Mouse (Mus musculus): Measurements from ENCODE around the gene Dda1. TPM values are rescaled to one million over a fixed set of nuclear protein-coding genes. Genes with fewer than 3 reads are reported as not detected.

The Dda1 gene
- polyA plus RNA-seq, 2 experiments = 24.8 to 34.4 TPM

- TF ChIP-seq CTCF (IDR thresholded peaks at IDR 0.05; ENCODE audit: low read depth) (no peak), EP300 (IDR thresholded peaks at IDR 0.05; ENCODE audit: low read depth) (no peak)
- Histone ChIP-seq H3K4me2 (ENCODE audit: low read depth) (peak overlapping the region; percentile 82), H3K4me1 (replicated peaks; ENCODE audit: control insufficient read depth in 2 of 2, insufficient read depth in 2 of 2, low read length in 1 of 2) (peaks cover 19 to 25% of the 10 kb centered on the region in 2 experiments), H3K27me3 (ENCODE audit: control insufficient read depth, insufficient read depth, low read length) (no peaks in the 10 kb centered on the region), H3K36me3 (replicated peaks; ENCODE audit: control insufficient read depth, insufficient read depth, low read depth) (peaks cover 2% of the 10 kb centered on the region; the same call in 1 of the 2 replicates), H3K9me3 (ENCODE audit: control insufficient read depth, low read length) (no peaks in the 10 kb centered on the region), H3K4me3 (ENCODE audit: insufficient read depth in 1 of 2, low read depth in 2 of 2, low read length in 2 of 2) (no peak overlapping the region; a peak in 1 of 4 replicates), H3K27ac (no peak overlapping the region), H3K9ac (replicated peaks) (no peak overlapping the region)
- ATAC-seq (ENCODE audit: insufficient read depth) = no peak
- DNase-seq (ENCODE audit: low read depth in 3 of 3, low spot score in 3 of 3) = no peak
- WGBS (ENCODE audit: insufficient replicate concordance) = 83% methylated on average over 5 of the region's 5 CpGs
Observed at GRCm38 (mm10) chr8:71466198-71466597, 2.8 kb upstream of the Dda1 start.

GRCm38 (mm10) chr8:71467201-71467600 lies 1.8 kb upstream of the Dda1 start:
- ATAC-seq (ENCODE audit: insufficient read depth) (no peak), DNase-seq (ENCODE audit: low read depth in 3 of 3, low spot score in 3 of 3) (no peak)
- TF ChIP-seq EP300 (IDR thresholded peaks at IDR 0.05; ENCODE audit: low read depth) (no peak), CTCF (IDR thresholded peaks at IDR 0.05; ENCODE audit: low read depth) (no peak)
- Histone ChIP-seq H3K9me3 (ENCODE audit: control insufficient read depth, low read length) (no peaks in the 10 kb centered on the region), H3K4me1 (replicated peaks; ENCODE audit: control insufficient read depth in 2 of 2, insufficient read depth in 2 of 2, low read length in 1 of 2) (peaks cover 19 to 25% of the 10 kb centered on the region in 2 experiments), H3K27me3 (ENCODE audit: control insufficient read depth, insufficient read depth, low read length) (no peaks in the 10 kb centered on the region), H3K36me3 (replicated peaks; ENCODE audit: control insufficient read depth, insufficient read depth, low read depth) (peaks cover 6% of the 10 kb centered on the region), H3K9ac (replicated peaks) (no peak overlapping the region), H3K4me3 (ENCODE audit: insufficient read depth in 1 of 2, low read depth in 2 of 2, low read length in 2 of 2) (no peak overlapping the region), H3K27ac (no peak overlapping the region), H3K4me2 (ENCODE audit: low read depth) (no peak overlapping the region)
- 81% methylated on average over 2 of the region's 2 CpGs for WGBS (ENCODE audit: insufficient replicate concordance)

GRCm38 (mm10) chr8:71468001-71468400 lies 998 bp upstream of the Dda1 start:
- Histone ChIP-seq H3K27ac (no peak overlapping the region), H3K4me2 (ENCODE audit: low read depth) (no peak overlapping the region), H3K9me3 (ENCODE audit: control insufficient read depth, low read length) (no peaks in the 10 kb centered on the region), H3K4me1 (replicated peaks; ENCODE audit: control insufficient read depth in 2 of 2, insufficient read depth in 2 of 2, low read length in 1 of 2) (peaks cover 19% of the 10 kb centered on the region in 2 experiments), H3K9ac (replicated peaks) (no peak overlapping the region), H3K36me3 (replicated peaks; ENCODE audit: control insufficient read depth, insufficient read depth, low read depth) (peaks cover 6% of the 10 kb centered on the region), H3K27me3 (ENCODE audit: control insufficient read depth, insufficient read depth, low read length) (no peaks in the 10 kb centered on the region), H3K4me3 (ENCODE audit: insufficient read depth in 1 of 2, low read depth in 2 of 2, low read length in 2 of 2) (no peak overlapping the region)
- WGBS (ENCODE audit: insufficient replicate concordance) = 62% methylated on average over 1 of the region's 1 CpGs
- no peak for ATAC-seq (ENCODE audit: insufficient read depth)
- no peak for DNase-seq (ENCODE audit: low read depth in 3 of 3, low spot score in 3 of 3)
- no peak for TF ChIP-seq EP300 (IDR thresholded peaks at IDR 0.05; ENCODE audit: low read depth)

- Histone ChIP-seq H3K9ac (replicated peaks) (peak overlapping the region; percentile 71), H3K36me3 (replicated peaks; ENCODE audit: control insufficient read depth, insufficient read depth, low read depth) (peaks cover 12% of the 10 kb centered on the region), H3K4me3 (ENCODE audit: insufficient read depth in 1 of 2, low read depth in 2 of 2, low read length in 2 of 2) (peak overlapping the region; percentile 70 to 77), H3K4me1 (replicated peaks; ENCODE audit: control insufficient read depth in 2 of 2, insufficient read depth in 2 of 2, low read length in 1 of 2) (peaks cover 11 to 12% of the 10 kb centered on the region in 2 experiments), H3K27ac (no peak overlapping the region; the same call in 1 of the 2 replicates), H3K27me3 (ENCODE audit: control insufficient read depth, insufficient read depth, low read length) (no peaks in the 10 kb centered on the region), H3K4me2 (ENCODE audit: low read depth) (peak overlapping the region; percentile 81), H3K9me3 (ENCODE audit: control insufficient read depth, low read length) (no peaks in the 10 kb centered on the region)
- WGBS (ENCODE audit: insufficient replicate concordance) = 1% methylated on average over 24 of the region's 24 CpGs
- ATAC-seq (ENCODE audit: insufficient read depth) = peak; percentile 4; the same call in 1 of the 2 replicates
- no peak for DNase-seq (ENCODE audit: low read depth in 3 of 3, low spot score in 3 of 3)
- no peak for TF ChIP-seq EP300 (IDR thresholded peaks at IDR 0.05; ENCODE audit: low read depth)
- no peak for TF ChIP-seq CTCF (IDR thresholded peaks at IDR 0.05; ENCODE audit: low read depth)
Observed at GRCm38 (mm10) chr8:71469411-71469810, 412 bp downstream of the Dda1 start.

GRCm38 (mm10) chr8:71470146-71470912 lies 1.3 kb downstream of the Dda1 start:
- Histone ChIP-seq H3K4me1 (replicated peaks; ENCODE audit: control insufficient read depth in 2 of 2, insufficient read depth in 2 of 2, low read length in 1 of 2) (peaks cover 11% of the 10 kb centered on the region in 2 experiments), H3K9me3 (ENCODE audit: control insufficient read depth, low read length) (no peaks in the 10 kb centered on the region), H3K27me3 (ENCODE audit: control insufficient read depth, insufficient read depth, low read length) (no peaks in the 10 kb centered on the region), H3K27ac (no peak overlapping the region), H3K4me2 (ENCODE audit: low read depth) (peak overlapping the region; percentile 81), H3K36me3 (replicated peaks; ENCODE audit: control insufficient read depth, insufficient read depth, low read depth) (peaks cover 15% of the 10 kb centered on the region), H3K9ac (replicated peaks) (peak overlapping the region; percentile 71), H3K4me3 (ENCODE audit: insufficient read depth in 1 of 2, low read depth in 2 of 2, low read length in 2 of 2) (peak overlapping the region; percentile 70 to 77; a peak in 3 of 4 replicates)
- no peak for TF ChIP-seq CTCF (IDR thresholded peaks at IDR 0.05; ENCODE audit: low read depth)
- no peak for TF ChIP-seq EP300 (IDR thresholded peaks at IDR 0.05; ENCODE audit: low read depth)
- WGBS (ENCODE audit: insufficient replicate concordance) = 78% methylated on average over 3 of the region's 3 CpGs
- DNase-seq (ENCODE audit: low read depth in 3 of 3, low spot score in 3 of 3) (no peak), ATAC-seq (ENCODE audit: insufficient read depth) (no peak)

Measured in liver, embryonic 14.5 days (tissue).